Comparison of ENCODE assay signal across 25 mouse cellular contexts in the genomic region with DNA sequence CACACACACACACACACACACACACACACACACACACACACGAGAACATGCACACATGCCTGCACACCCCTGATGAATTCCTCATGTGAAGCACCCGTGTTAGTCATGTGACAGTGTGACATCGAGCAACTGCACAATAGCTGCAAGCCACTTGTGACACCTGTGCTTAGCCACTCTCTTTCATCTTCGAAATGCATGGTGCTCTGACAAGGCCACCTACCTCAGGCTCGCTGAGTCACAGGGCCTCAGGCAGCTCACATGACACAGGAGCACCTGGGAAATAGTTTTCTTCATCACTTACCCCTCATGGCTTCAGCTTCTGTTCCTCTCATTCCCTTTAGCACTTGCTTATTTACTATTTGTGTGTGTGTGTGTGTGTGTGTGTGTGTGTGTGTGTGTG.
DNase-seq lines count a peak whose midpoint lies in the region; ATAC-seq lines count a peak whose summit lies in the region.
"Had no signal": no experiment of that assay in that cellular context is flagged by ENCODE, and none has a peak within 500 bp of the region (broad histone marks: within the 10 kb centered on the region; RNA-seq: fewer than 3 reads in every experiment).

No protein-coding gene starts in this region.

- no peak overlapping the region for H3K9ac ChIP-seq in midbrain, embryonic 14.5 days (replicated peaks; ENCODE audit: low read length)
- H3K9ac ChIP-seq: embryonic facial prominence, embryonic 12.5 days; embryonic facial prominence, embryonic 15.5 days; forebrain, embryonic 15.5 days; heart, embryonic 12.5 days; heart, embryonic 15.5 days; hindbrain, embryonic 13.5 days; intestine, embryonic 15.5 days had no signal

- H3K27ac ChIP-seq in midbrain, embryonic 14.5 days (replicated peaks; ENCODE audit: low read depth, low read length) = no peak overlapping the region
- H3K27ac ChIP-seq: embryonic facial prominence, embryonic 12.5 days; embryonic facial prominence, embryonic 15.5 days; forebrain, embryonic 15.5 days; heart, embryonic 15.5 days; hindbrain, embryonic 10.5 days; hindbrain, embryonic 13.5 days; intestine, embryonic 15.5 days had no signal

- peak; percentile 34 for DNase-seq in ES-CJ7 (ENCODE audit: low read depth, low spot score)
- DNase-seq in R1 (ENCODE audit: low read depth, low spot score) = peak; percentile 18
- peak; percentile 33 to 42 for DNase-seq in thymus, postnatal 10 days (ENCODE audit: low spot score in 2 of 2)
- peak; percentile 10 to 45 for DNase-seq in thymus, postnatal 36 days
- DNase-seq in cerebellum, postnatal 14 days = no peak
- DNase-seq in embryo, embryonic 10 days (ENCODE audit: low spot score) = no peak
- DNase-seq in midbrain, embryonic 14.5 days = no peak
- DNase-seq: adrenal gland, adult 2 months; adrenal gland, postnatal 14 days; cerebellum, adult 11-12 months; cerebellum, adult 8-10 months; cerebellum, postnatal 10 days; heart, adult 11 months; heart, postnatal 10 days; heart, postnatal 36 days had no signal

- H3K27me3 ChIP-seq in midbrain, embryonic 14.5 days (ENCODE audit: control insufficient read depth, insufficient read depth, low read length) = no peaks in the 10 kb centered on the region
- H3K27me3 ChIP-seq: embryonic facial prominence, embryonic 12.5 days; embryonic facial prominence, embryonic 15.5 days; forebrain, embryonic 15.5 days; heart, embryonic 12.5 days; hindbrain, embryonic 13.5 days; intestine, embryonic 15.5 days had no signal

- H3K36me3 ChIP-seq in midbrain, embryonic 14.5 days (ENCODE audit: control insufficient read depth, insufficient read depth, low read length) = no peaks in the 10 kb centered on the region
- H3K36me3 ChIP-seq: embryonic facial prominence, embryonic 12.5 days; embryonic facial prominence, embryonic 15.5 days; forebrain, embryonic 15.5 days; heart, embryonic 12.5 days; heart, embryonic 15.5 days; hindbrain, embryonic 10.5 days; hindbrain, embryonic 13.5 days; intestine, embryonic 15.5 days had no signal

- H3K4me2 ChIP-seq in midbrain, embryonic 14.5 days (ENCODE audit: low read length) = no peak overlapping the region
- H3K4me2 ChIP-seq: embryonic facial prominence, embryonic 12.5 days; embryonic facial prominence, embryonic 15.5 days; forebrain, embryonic 15.5 days; heart, embryonic 12.5 days; heart, embryonic 15.5 days; hindbrain, embryonic 13.5 days; intestine, embryonic 15.5 days had no signal

- no peak overlapping the region for H3K4me3 ChIP-seq in midbrain, embryonic 14.5 days (replicated peaks; ENCODE audit: low read depth, low read length)
- H3K4me3 ChIP-seq: embryonic facial prominence, embryonic 12.5 days; embryonic facial prominence, embryonic 15.5 days; forebrain, embryonic 15.5 days; heart, embryonic 12.5 days; heart, embryonic 15.5 days; hindbrain, embryonic 10.5 days; hindbrain, embryonic 13.5 days; intestine, embryonic 15.5 days had no signal

- no peaks in the 10 kb centered on the region for H3K9me3 ChIP-seq in midbrain, embryonic 14.5 days (ENCODE audit: control insufficient read depth, low read length)
- H3K9me3 ChIP-seq: embryonic facial prominence, embryonic 12.5 days; embryonic facial prominence, embryonic 15.5 days; forebrain, embryonic 15.5 days; heart, embryonic 15.5 days; hindbrain, embryonic 10.5 days; intestine, embryonic 15.5 days had no signal

- 80% methylated on average over 5 of the region's 5 CpGs for WGBS in midbrain, embryonic 14.5 days

- no peak for ATAC-seq in midbrain, embryonic 14.5 days (ENCODE audit: low FRiP score, low TSS enrichment)
- no peak for ATAC-seq in CD4-positive, CD25-positive, alpha-beta regulatory T cell, adult 4 months
- ATAC-seq: forebrain, embryonic 15.5 days; hindbrain, embryonic 16.5 days; intestine, embryonic 15.5 days had no signal

- H3K4me1 ChIP-seq in midbrain, embryonic 14.5 days (ENCODE audit: control insufficient read depth, insufficient read depth, low read length) = no peaks in the 10 kb centered on the region
- H3K4me1 ChIP-seq: embryonic facial prominence, embryonic 12.5 days; embryonic facial prominence, embryonic 15.5 days; forebrain, embryonic 15.5 days; heart, embryonic 12.5 days; heart, embryonic 15.5 days; hindbrain, embryonic 10.5 days; hindbrain, embryonic 13.5 days; intestine, embryonic 15.5 days had no signal

Comparison
In these comparisons a context has a peak if more than half of its experiments do, and no peak if none do; other contexts are left out.
1. DNase-seq: peak in ES-CJ7 (single experiment), R1 (single experiment), thymus, postnatal 10 days (2 of 2) and thymus, postnatal 36 days (2 of 2); none in cerebellum, postnatal 14 days (0 of 2), embryo, embryonic 10 days (single experiment) and midbrain, embryonic 14.5 days (single experiment).